In the genomic region with DNA sequence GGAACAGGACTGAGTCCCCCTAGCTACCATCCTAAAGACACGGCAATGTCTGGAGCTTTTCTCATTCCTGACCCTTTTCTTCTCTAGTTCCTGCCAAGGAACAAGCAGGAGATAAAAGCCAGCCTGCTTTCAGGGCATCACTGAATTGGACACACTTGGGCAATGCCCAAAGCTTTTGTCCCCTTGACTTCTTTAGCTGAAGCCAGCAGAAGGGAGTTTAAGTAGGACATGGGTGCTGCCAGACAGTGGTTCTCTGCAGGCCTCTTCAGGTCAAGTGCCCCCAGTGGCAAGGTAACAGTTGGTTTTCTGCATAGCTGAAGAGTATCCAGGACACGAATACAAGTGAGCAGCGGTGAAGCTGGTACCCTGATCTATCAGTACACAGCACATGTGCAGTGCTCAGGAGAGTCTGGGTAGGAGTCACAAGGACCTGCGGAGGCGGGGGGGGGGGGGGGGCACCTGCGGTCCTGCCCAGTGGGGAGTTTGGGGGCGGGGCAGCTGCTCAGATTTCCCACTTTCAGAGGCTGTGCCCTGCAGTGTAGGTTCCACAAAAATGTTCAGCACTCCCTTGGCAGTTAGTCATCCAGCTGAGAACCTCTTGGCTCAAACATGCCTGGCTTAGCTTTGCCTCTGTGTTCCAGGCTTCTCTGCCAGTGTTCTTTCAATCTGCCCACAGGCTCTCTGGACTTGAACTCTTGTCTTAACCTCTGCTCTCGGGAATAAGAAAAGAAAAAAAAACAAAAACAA, we compare ENCODE assay signal across 18 mouse cellular contexts. TPM values are rescaled to one million over a fixed set of nuclear protein-coding genes. Genes with fewer than 3 reads are reported as not detected.
A peak's percentile ranks its signal among the peaks of the same experiment; 100 is the strongest.
DNase-seq lines count a peak whose midpoint lies in the region; ATAC-seq and TF ChIP-seq lines count a peak whose summit lies in the region.
"Had no signal": no experiment of that assay in that cellular context is flagged by ENCODE, and none has a peak within 500 bp of the region (broad histone marks: within the 10 kb centered on the region; RNA-seq: fewer than 3 reads in every experiment).

No protein-coding gene starts in this region.

- H3K4me2 ChIP-seq in hindbrain, embryonic 15.5 days: no peak overlapping the region
- no peak overlapping the region for H3K4me2 ChIP-seq in midbrain, embryonic 16.5 days (ENCODE audit: low read length)
- H3K4me2 ChIP-seq in midbrain, embryonic 14.5 days (ENCODE audit: low read length): no peak overlapping the region
- H3K4me2 ChIP-seq in stomach, postnatal 0 days (replicated peaks; ENCODE audit: low read depth): no peak overlapping the region
- H3K4me2 ChIP-seq: embryonic facial prominence, embryonic 15.5 days; forebrain, embryonic 13.5 days; heart, embryonic 15.5 days had no signal

- no peaks in the 10 kb centered on the region for H3K27me3 ChIP-seq in hindbrain, embryonic 15.5 days
- no peaks in the 10 kb centered on the region for H3K27me3 ChIP-seq in hindbrain, embryonic 10.5 days (ENCODE audit: insufficient read depth, poor library complexity, severe bottlenecking)
- no peaks in the 10 kb centered on the region for H3K27me3 ChIP-seq in midbrain, embryonic 16.5 days (ENCODE audit: control insufficient read depth, insufficient read depth, low read depth, low read length)
- H3K27me3 ChIP-seq in midbrain, embryonic 14.5 days (ENCODE audit: control insufficient read depth, insufficient read depth, low read length): no peaks in the 10 kb centered on the region
- no peaks in the 10 kb centered on the region for H3K27me3 ChIP-seq in stomach, postnatal 0 days (ENCODE audit: control insufficient read depth, insufficient read depth, low read length)
- H3K27me3 ChIP-seq: embryonic facial prominence, embryonic 15.5 days; heart, embryonic 15.5 days had no signal

- 37% methylated on average over 8 of the region's 8 CpGs for WGBS in hindbrain, embryonic 15.5 days
- 42% methylated on average over 8 of the region's 8 CpGs for WGBS in hindbrain, embryonic 10.5 days
- WGBS in midbrain, embryonic 16.5 days: 54% methylated on average over 8 of the region's 8 CpGs
- WGBS in midbrain, embryonic 14.5 days: 49% methylated on average over 7 of the region's 8 CpGs
- WGBS in stomach, postnatal 0 days: 59% methylated on average over 5 of the region's 8 CpGs

- no peaks in the 10 kb centered on the region for H3K36me3 ChIP-seq in hindbrain, embryonic 15.5 days
- no peaks in the 10 kb centered on the region for H3K36me3 ChIP-seq in hindbrain, embryonic 10.5 days
- no peaks in the 10 kb centered on the region for H3K36me3 ChIP-seq in midbrain, embryonic 16.5 days (ENCODE audit: control insufficient read depth, insufficient read depth, low read length)
- no peaks in the 10 kb centered on the region for H3K36me3 ChIP-seq in midbrain, embryonic 14.5 days (ENCODE audit: control insufficient read depth, insufficient read depth, low read length)
- no peaks in the 10 kb centered on the region for H3K36me3 ChIP-seq in stomach, postnatal 0 days (ENCODE audit: control insufficient read depth, insufficient read depth, low read length)
- H3K36me3 ChIP-seq: embryonic facial prominence, embryonic 15.5 days; heart, embryonic 15.5 days; midbrain, embryonic 10.5 days had no signal

- no peak overlapping the region for H3K4me3 ChIP-seq in hindbrain, embryonic 15.5 days
- H3K4me3 ChIP-seq in hindbrain, embryonic 10.5 days: no peak overlapping the region
- H3K4me3 ChIP-seq in midbrain, embryonic 16.5 days (ENCODE audit: low read depth, low read length): no peak overlapping the region
- H3K4me3 ChIP-seq in midbrain, embryonic 14.5 days (replicated peaks; ENCODE audit: low read depth, low read length): no peak overlapping the region
- no peak overlapping the region for H3K4me3 ChIP-seq in stomach, postnatal 0 days (ENCODE audit: low read depth, low read length)
- H3K4me3 ChIP-seq: embryonic facial prominence, embryonic 15.5 days; forebrain, embryonic 13.5 days; heart, embryonic 15.5 days; midbrain, embryonic 10.5 days had no signal

- H3K9me3 ChIP-seq in hindbrain, embryonic 15.5 days: no peaks in the 10 kb centered on the region
- no peaks in the 10 kb centered on the region for H3K9me3 ChIP-seq in hindbrain, embryonic 10.5 days
- no peaks in the 10 kb centered on the region for H3K9me3 ChIP-seq in midbrain, embryonic 16.5 days (replicated peaks; ENCODE audit: control insufficient read depth, low read length, poor library complexity, severe bottlenecking)
- H3K9me3 ChIP-seq in midbrain, embryonic 14.5 days (ENCODE audit: control insufficient read depth, low read length): no peaks in the 10 kb centered on the region
- no peaks in the 10 kb centered on the region for H3K9me3 ChIP-seq in stomach, postnatal 0 days (ENCODE audit: control insufficient read depth, low read length)
- H3K9me3 ChIP-seq: embryonic facial prominence, embryonic 15.5 days; forebrain, embryonic 13.5 days; heart, embryonic 15.5 days; midbrain, embryonic 10.5 days had no signal

- no peak overlapping the region for H3K9ac ChIP-seq in hindbrain, embryonic 15.5 days
- no peak overlapping the region for H3K9ac ChIP-seq in midbrain, embryonic 16.5 days (ENCODE audit: low read depth, low read length)
- H3K9ac ChIP-seq in midbrain, embryonic 14.5 days (replicated peaks; ENCODE audit: low read length): no peak overlapping the region
- no peak overlapping the region for H3K9ac ChIP-seq in stomach, postnatal 0 days (ENCODE audit: low read length)
- H3K9ac ChIP-seq: embryonic facial prominence, embryonic 15.5 days; forebrain, embryonic 13.5 days; heart, embryonic 15.5 days had no signal

- DNase-seq in cerebellum, adult 8-10 months: peak; percentile 6
- DNase-seq in cerebellum, adult 11 months: no peak
- DNase-seq in hindbrain, embryonic 10.5 days (ENCODE audit: low spot score): no peak
- DNase-seq in midbrain, embryonic 14.5 days: no peak
- peak; percentile 26 for DNase-seq in stomach, postnatal 0 days (ENCODE audit: low spot score)
- DNase-seq in thymus, postnatal 4 days: no peak
- DNase-seq: adrenal gland, adult 8-10 months; cerebellum, postnatal 36 days; gastrocnemius, postnatal 10 days; kidney, adult 11 months; kidney, postnatal 4 days; thymus, postnatal 14 days had no signal

- no peak overlapping the region for H3K27ac ChIP-seq in hindbrain, embryonic 15.5 days (replicated peaks)
- H3K27ac ChIP-seq in hindbrain, embryonic 10.5 days: no peak overlapping the region
- no peak overlapping the region for H3K27ac ChIP-seq in midbrain, embryonic 16.5 days (ENCODE audit: low read length)
- no peak overlapping the region for H3K27ac ChIP-seq in midbrain, embryonic 14.5 days (replicated peaks; ENCODE audit: low read depth, low read length)
- H3K27ac ChIP-seq in stomach, postnatal 0 days (replicated peaks): no peak overlapping the region
- H3K27ac ChIP-seq: embryonic facial prominence, embryonic 15.5 days; forebrain, embryonic 13.5 days; heart, embryonic 15.5 days; midbrain, embryonic 10.5 days had no signal

- TF ChIP-seq EP300 in stomach, postnatal 0 days (optimal IDR thresholded peaks at IDR 0.05): no peak

- TF ChIP-seq CTCF in stomach, postnatal 0 days (IDR thresholded peaks at IDR 0.05; ENCODE audit: low read depth): no peak

- peak; percentile 72; the same call in 1 of the 2 replicates for ATAC-seq in hindbrain, embryonic 15.5 days (ENCODE audit: low FRiP score, low read depth)
- 0 out of 2 replicates have a peak, but pooled peaks have one; percentile 36 for ATAC-seq in midbrain, embryonic 16.5 days
- no peak for ATAC-seq in midbrain, embryonic 14.5 days (ENCODE audit: low FRiP score, low TSS enrichment)
- ATAC-seq in stomach, postnatal 0 days (ENCODE audit: low FRiP score, low TSS enrichment): no peak
- ATAC-seq: forebrain, embryonic 13.5 days had no signal

- H3K4me1 ChIP-seq in hindbrain, embryonic 15.5 days (replicated peaks): 0 out of 2 replicates have a peak, but pooled peaks cover 6% of the 10 kb centered on the region
- H3K4me1 ChIP-seq in hindbrain, embryonic 10.5 days (replicated peaks): no peaks in the 10 kb centered on the region
- H3K4me1 ChIP-seq in midbrain, embryonic 16.5 days (ENCODE audit: control insufficient read depth, insufficient read depth, low read length): no peaks in the 10 kb centered on the region
- H3K4me1 ChIP-seq in midbrain, embryonic 14.5 days (ENCODE audit: control insufficient read depth, insufficient read depth, low read length): no peaks in the 10 kb centered on the region
- no peaks in the 10 kb centered on the region for H3K4me1 ChIP-seq in stomach, postnatal 0 days (replicated peaks; ENCODE audit: control insufficient read depth, insufficient read depth)
- H3K4me1 ChIP-seq: embryonic facial prominence, embryonic 15.5 days; forebrain, embryonic 13.5 days; midbrain, embryonic 10.5 days had no signal

RNA-seq across cellular contexts. Expression of a gene that starts 20.7 kb away (rescaled TPM):
- 3.1 and 3.7 TPM in 2 replicates for polyA plus RNA-seq in hindbrain, embryonic 15.5 days (2015; fragmentation: Nextera tagmentation; extraction: Ambion mirVana)
- 0.49 and 0.67 TPM in 2 replicates for polyA plus RNA-seq in hindbrain, embryonic 10.5 days (2016; fragmentation: Nextera tagmentation; extraction: Ambion mirVana)
- polyA plus RNA-seq in midbrain, embryonic 16.5 days (2015; fragmentation: Nextera tagmentation; extraction: Ambion mirVana): 2.0 and 2.3 TPM in 2 replicates
- polyA plus RNA-seq in midbrain, embryonic 14.5 days (2014; fragmentation: Nextera tagmentation; extraction: Ambion mirVana): 1.4 TPM in 2 replicates
- polyA plus RNA-seq in stomach, postnatal 0 days (2015; fragmentation: Nextera tagmentation; extraction: Ambion mirVana): 0.69 and 0.75 TPM in 2 replicates

Comparison
In these comparisons a context has a peak if more than half of its experiments do, and no peak if none do; other contexts are left out.
1. DNase-seq: peak in cerebellum, adult 8-10 months (single experiment) and stomach, postnatal 0 days (single experiment); none in cerebellum, adult 11 months (single experiment), hindbrain, embryonic 10.5 days (single experiment), midbrain, embryonic 14.5 days (single experiment) and thymus, postnatal 4 days (single experiment).
2. ATAC-seq: peak in hindbrain, embryonic 15.5 days (single experiment) and midbrain, embryonic 16.5 days (single experiment); none in midbrain, embryonic 14.5 days (single experiment) and stomach, postnatal 0 days (single experiment).